Mouse (Mus musculus) heart, adult 2 months (tissue): ENCODE measurements around the gene Abr.

Experiments used
- CTCF ChIP-seq: fragments of 200-600 bp; IDR thresholded peaks from 2 replicates; pipeline ENCODE4 v1.8.1; 2022; ENCODE audit warnings: antibody characterized with exemption, mild to moderate bottlenecking, moderate library complexity
- EP300 ChIP-seq: fragments of 200-500 bp; IDR thresholded peaks from 2 replicates; pipeline ENCODE4 v1.6.1; 2011; ENCODE audit warnings: low read depth, low read length, control low read depth; ENCODE audit not compliant: insufficient read depth
- POLR2A ChIP-seq: fragments of 200-500 bp; IDR thresholded peaks from 2 replicates; pipeline ENCODE4 v1.6.1; 2011; ENCODE audit warnings: mild to moderate bottlenecking, low read depth, low read length, control low read depth; ENCODE audit not compliant: insufficient read depth

DNA sequence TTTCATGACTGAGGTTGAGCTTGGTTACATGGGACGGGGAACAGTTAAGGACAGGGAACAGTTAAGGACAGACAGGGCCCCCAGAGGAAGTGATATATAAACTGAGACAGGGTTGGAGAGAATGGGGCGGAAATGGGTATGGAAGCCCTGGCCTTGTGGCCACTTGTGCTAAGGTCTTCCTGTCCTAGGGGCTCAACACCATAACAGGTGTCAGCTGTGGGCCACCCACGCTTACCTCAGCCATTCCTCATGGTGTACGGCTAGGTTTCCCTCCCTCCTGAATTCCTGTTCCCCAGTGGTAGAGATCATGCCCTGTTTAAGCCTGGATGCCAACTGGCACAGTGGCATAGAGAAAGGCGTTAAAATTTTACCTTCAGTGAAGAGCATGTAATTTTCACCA is 135.1 kb downstream of the Abr start:
- TF ChIP-seq CTCF = no peak
- no peak for TF ChIP-seq POLR2A
- TF ChIP-seq EP300 = no peak
